Mouse (Mus musculus) layer of hippocampus, postnatal 36 days (tissue): Measurements from ENCODE around the gene Lypla2. TPM values are rescaled to one million over a fixed set of nuclear protein-coding genes. Genes with fewer than 3 reads are reported as not detected.

Experiments used
- DNase-seq, 2 experiments: peaks; one replicate each; pipeline ENCODE4 v3.0.0; 2022
- total RNA-seq, 2 experiments: library from RNA; stranded (reverse); gene quantifications; 2 replicates each; pipeline ENCODE4 v1.2.3; 2021

Lypla2 gene
- total RNA-seq, 2 experiments from 2014 or later, result 93.4 to 106 TPM

DNA sequence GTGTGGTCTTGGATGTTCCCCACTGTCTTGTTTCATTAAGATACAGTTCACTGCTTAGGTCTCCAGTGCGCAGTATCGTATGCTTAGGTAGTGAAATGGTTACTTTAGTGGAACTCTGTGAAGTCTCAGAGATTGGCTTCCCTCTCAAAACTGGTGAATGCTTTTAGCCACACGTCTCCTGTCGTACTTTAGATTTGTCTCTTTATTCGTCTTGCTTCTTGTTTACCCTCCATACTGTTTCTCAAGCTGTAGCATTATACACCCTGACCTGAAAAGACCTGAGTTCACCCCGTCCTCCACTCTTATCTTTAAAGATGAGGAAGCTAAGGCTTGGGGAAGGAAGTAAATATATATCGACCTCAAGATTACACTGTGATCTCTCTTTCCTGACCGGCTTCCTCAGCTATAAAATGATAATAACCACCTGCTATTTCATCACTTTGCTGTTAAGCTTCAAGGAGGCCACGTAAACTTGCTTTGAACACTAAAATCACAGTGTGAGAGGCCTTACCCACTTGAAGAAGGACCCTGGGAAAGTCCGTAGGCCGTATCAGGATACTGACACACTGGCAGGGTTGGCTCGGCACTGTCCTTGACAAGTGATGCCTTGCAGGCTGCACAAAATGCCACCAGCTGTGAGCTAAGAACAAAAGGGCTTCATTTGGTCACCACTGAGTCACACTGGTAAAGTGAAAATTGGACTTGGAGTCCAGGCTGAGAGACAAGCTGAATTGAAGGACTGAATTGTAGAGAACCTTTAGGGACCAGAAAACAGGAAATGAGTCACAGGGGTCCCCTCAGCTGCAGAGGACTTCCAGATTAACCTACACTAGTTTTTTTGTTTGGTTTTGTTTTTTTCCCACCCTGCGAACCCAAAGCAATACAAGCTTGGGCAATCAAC lies 735 bp upstream of the Lypla2 start:
- no peak for DNase-seq

DNA sequence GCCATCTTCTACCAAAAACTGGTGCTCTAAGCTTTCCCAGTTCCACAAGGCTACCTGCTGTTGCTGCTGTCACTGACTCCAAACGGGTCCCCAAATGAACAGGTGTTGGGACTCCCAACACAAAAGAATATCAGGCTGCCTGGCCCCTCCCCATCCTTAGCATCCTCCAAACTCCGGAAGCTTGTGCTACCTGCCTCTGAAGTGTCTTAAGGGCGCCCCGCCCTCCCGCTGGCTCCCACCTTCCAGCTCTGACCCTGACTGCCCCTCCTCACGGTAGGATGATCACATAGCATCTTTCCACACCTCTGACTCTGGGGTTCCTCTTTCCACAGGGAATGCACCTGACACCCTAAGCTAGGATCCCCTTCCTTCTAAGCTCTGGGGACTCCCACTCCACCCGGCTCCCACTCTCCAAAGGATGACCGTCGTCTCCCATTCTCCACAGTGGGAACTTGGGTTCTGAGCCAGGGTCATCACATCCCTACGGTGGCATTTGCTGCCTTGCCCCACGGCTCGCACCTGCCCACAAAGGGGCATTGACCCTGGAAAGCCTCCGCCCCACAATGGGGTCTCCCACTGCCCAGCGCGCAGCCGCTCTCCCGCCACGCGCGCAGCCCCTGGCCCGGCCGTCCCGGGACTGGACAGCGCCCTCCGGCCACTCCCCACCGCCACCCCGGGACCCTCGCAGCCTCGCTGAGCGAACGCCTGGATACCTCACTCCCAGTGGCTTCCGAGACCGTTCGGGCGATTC lies 446 bp downstream of the Lypla2 start:
- no peak for DNase-seq

DNA sequence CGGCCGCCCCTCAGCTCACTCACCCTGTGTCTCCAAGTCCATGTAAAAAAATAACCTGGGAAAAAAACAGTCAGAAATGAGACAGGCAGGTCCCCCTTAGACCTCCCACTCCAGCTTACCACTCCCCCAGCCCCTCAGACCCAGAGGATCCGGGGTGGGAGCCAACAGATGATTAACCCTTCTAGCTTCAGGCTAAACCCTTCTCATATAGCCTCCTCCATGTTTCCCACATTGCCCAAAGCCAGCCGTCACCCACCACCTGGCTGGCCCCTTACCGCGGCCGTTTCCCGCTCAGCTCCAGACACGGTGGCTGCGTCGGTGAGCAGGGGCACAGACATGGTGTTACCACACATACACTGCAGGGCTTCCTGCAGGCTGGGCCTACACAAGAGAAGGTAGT lies 1.8 kb downstream of the Lypla2 start:
- DNase-seq, result no peak

DNA sequence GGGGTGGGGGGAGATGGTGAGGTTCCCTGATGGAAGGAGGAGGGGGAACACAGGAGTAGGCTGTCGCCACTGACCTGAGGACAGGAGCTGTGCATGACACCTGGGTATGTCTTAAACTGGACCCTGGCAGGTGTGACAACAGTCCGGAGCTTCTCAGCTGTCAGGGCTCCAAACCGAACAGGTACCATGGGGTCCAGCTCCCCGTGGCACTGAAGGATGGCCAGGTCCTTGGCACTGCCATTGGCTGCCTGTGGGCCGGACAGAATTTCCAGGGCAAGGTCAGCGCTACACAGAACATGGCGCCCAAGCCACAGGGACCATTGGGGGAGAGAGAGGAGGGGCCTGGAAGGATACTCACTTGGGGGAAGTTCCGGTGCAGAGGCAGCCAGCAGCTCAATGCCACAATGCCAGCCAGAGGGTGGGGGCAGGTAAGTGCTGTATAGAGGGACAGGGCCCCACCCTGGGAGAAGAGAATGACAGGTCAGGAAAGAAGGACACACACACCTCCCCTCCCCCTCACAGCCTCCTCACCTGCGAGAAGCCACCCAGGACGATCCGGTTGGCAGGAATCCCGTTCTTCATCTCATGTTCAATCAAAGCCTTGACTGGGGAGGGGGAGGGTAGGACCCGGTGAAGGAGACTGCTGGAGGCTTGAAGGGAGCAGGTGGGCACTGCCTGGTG lies 3.2 kb downstream of the Lypla2 start:
- no peak for DNase-seq

DNA sequence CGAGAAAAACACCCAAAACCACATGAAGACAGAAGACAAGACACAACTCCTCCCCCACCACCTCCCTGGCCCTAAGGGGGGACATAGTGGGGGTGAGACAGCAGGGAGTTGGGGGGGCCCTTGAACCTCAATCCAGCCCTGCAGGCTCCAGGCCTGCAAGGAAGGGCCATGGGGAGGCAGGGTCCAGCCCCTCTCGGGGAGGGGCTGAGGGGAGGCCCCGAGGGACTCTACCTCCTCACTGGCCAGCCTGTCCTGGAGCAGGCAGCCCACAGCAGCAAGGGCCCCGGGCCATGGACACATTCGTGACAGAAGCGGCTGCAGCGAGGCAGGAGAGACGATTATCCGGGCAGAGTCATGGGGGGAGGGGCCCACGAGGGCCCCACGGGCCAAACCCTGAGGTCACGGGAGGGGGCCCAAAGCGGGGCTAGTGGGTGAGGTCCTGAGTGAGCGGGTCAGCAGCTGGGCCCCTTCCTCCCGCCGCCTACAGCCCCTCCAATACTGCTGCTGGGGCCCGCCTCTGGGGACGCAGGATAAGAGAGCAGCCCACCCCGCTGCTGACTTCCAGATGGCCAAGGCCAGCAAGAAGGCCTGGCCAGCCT lies 4.1 kb downstream of the Lypla2 start:
- no peak for DNase-seq

DNA sequence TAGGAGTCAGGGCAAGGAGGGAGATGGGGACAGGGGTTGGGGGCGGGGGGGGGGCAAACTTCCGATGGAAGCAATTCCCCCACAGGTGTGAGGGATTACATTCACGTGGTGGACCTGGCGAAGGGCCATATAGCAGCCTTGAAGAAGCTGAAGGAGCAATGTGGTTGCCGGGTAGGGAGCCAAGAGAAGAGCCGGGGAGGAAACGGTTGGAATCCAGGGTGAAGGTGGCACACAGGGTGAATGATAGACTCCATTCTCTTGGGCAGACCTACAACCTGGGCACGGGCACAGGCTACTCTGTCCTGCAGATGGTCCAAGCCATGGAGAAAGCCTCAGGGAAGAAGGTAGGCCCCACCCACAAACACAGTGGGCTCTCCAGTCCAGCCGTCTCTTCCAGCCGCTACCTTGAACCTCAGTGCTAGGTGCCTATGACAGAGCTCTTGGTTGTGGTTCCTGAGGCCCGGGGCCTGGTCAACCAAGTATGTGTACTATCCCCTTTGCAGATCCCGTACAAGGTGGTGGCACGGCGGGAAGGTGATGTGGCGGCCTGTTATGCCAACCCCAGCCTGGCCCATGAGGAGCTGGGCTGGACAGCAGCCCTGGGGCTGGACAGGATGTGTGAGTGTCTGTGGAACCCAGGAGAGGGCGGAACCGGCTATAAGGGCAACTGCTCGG lies 5.2 kb downstream of the Lypla2 start:
- no peak for DNase-seq

DNA sequence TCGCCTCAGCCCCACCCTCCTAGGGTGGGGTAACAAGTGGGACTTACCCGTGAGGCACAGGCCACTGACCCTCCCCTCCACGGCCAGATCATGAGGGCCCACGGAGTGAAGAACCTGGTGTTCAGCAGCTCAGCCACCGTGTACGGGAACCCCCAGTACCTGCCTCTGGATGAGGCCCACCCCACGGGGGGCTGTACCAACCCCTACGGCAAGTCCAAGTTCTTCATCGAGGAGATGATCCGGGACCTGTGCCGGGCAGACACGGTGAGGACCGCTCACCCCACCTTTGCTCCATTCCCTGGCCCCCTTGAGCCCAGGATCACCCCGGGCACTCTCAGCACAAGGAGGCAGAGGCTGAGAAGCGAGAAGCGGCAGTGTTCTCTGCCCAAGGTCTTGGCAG lies 6.1 kb downstream of the Lypla2 start:
- DNase-seq, result no peak

DNA sequence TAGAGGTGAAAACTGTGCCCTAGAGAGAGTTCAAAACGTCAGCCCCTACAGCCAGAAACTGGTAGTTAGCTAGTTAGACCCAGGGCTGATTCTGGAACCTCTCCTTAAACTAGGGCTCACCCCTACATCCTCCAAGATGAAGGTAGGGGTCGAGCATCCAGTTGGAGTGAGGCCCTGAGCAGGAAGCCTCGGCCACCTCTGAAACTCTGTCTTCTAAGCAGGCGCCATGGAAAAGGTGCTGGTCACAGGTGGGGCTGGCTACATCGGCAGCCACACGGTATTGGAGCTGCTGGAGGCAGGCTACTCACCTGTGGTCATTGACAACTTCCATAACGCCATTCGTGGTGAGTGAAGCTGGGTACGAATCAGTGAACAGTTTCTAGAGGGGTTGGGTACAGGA lies 7.3 kb downstream of the Lypla2 start:
- DNase-seq, result no peak

DNA sequence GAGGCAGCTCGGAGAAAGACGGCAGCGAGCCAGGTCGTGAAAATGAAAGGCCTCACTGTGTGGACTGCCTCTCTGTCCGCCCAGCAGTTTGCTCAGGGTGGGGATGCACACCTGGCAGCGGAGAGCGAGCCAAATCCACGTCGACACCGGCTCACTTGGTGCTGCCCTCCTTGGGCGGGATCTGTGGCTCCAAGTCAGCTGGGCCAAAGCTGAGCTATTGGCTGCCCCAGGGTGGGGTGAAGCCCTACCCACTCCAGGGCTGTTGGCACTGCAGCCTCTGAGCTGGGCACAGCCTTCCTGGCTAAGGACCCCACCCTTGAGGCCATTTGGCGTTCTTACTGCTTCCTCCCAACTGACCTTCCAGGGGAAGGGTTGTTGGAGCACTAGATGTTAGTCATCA lies 8.0 kb downstream of the Lypla2 start:
- peak in 1 of 2 experiments; percentile 62 for DNase-seq

DNA sequence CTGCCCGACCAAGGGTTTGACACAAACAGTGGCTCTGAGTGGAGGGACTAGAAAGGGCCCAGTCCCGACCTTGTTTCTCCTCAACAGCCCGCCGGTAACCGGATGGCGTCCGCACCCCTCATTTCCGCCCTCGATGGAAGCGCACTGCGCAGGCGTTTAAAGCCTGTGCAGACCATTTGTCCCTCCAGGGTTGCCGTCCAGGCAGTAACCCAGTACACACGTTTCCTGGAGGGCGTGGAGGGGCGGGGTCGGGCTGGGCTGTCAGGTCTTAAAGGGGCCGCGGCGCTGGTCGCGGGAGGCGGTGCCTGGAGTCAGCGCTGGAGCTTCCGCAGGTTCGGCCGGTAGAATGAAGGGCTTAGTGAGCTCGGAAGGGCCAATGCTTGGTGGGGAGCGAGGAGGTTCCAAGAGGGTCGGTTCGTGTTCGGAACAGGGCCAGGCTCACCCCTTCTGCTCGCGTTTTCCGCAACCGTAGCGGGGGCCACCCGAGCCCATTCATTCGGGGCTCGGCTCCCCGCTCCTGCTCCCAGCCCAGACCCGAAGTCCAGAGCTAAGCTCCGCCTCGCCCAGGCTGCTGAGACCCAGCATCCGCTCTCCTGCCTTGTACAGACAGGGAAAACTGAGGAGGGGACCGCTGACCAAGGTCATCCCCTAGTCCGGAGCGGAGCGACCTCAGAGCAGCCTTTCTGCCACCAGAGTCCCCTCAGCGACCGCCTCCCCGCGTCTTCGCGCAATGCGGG lies 8.8 kb downstream of the Lypla2 start, which contains the start of gene Gale:
TSS of gene Gale (plus strand) at position 271 of the 737 bp plus-strand sequence.
- DNase-seq, result peak; percentile 92 to 95

DNA sequence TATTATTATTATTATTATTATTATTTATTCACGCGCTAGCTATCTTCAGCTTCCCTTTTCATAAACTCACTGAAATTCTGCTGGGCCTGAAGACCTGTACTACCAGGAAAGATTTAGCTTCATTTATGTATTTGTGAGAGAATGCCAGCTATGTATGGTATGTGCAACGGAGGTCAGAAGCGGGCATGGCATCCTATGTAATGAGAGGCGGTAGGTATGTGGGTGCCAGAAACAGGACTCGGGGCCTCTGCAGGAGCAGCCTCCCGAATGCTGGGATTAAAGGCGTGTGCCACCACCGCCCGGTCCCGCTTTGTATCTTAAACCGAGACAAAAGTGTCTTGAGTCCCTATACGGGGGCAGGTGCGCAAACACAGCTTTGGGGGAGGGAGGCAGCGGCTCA lies 9.5 kb downstream of the Lypla2 start:
- no peak for DNase-seq

DNA sequence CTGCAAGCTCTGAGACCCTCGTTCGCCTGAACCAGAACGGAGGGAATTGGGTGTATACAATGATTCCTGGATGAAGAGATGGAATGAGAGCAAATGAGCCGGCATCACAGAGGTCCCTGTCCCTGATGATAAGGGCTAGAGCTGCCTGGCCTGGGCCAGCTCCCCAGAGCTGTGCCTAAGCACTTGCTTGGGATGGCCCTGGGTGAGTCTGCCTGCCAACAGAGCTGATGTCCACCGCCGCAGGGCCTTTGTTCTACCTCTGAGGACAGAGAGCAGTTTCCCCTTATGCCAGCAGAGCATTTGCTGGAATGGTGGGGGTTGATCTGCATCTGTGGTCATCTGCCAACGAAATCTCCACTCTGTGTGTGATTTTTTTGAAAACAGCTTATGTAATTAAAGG lies 10.2 kb downstream of the Lypla2 start:
- no peak for DNase-seq

DNA sequence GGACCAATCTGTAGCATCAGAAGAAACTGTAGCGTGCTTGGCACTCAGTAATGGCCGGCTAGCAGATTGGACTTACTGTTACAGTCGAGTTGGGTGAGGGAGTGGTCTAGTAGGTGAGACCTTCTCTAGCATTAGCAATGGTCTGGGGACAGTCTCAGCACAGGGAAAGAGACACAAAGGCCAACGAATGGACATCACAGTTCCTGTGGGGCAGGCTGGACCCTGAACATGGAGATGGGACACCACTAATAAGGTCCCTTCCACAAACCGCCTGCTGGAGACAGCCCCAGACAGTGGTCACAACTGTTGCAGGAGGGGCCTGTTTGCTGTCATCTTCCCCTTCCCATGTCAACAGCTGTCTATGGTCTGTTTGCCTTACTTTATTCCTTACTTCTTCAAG lies 10.7 kb downstream of the Lypla2 start:
- DNase-seq, result no peak

DNA sequence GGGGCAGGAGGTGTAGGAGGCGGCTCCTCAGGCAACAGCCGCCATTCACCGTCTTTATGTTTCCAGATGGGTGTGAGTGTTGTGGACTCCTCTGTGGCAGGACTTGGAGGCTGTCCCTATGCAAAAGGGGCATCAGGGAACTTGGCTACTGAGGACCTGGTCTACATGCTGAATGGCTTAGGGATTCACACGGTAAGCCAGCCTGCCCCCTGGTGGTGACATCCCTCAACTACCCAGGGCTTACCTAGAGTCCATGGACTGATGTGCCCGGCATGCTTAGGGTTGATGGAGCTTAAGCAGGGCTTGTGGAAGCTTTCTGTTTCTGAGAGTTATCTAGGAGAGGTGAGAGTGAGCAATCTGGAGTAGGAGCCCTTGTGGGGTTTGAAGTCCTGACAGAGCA lies 11.7 kb downstream of the Lypla2 start:
- DNase-seq, result peak; percentile 62 to 67

DNA sequence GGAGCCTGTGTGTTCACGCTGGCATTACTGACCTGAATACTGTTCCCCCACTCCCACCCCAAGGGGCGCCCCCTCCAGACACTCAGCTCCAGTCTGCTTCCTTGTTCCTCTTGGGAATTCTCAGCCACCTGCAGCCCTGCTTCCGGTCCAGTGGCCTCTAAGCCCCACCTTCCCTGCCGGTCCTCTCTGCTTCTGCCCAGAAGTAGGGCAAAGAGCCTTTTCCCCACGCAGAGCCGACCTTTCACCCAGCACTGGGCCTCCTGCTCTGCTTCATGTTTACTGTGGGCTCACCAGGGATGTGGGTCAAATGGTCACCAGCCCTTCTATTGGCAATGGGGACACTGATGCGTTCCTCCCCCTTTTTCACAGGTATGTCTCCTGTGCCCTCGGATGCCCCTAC lies 14.1 kb downstream of the Lypla2 start:
- DNase-seq, result no peak

DNA sequence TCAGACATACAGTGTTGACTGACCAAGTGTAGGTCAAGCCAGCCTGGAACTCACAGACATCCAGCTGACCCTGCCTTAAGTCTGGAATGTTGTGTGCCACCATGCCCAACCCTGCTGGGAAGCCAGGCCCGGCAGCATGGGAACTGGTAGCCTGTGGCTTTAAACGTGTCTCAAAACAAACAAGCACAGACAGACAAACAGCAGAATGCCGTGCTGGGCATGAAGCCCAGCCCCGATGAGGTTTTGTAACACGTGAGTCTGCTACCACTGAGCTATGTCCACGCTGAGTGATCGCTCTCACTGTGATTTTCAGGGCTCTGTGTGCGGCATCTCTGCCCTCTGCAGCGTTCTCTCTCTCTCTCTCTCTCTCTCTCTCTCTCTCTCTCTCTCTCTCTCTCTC lies 16.5 kb downstream of the Lypla2 start:
- no peak for DNase-seq

DNA sequence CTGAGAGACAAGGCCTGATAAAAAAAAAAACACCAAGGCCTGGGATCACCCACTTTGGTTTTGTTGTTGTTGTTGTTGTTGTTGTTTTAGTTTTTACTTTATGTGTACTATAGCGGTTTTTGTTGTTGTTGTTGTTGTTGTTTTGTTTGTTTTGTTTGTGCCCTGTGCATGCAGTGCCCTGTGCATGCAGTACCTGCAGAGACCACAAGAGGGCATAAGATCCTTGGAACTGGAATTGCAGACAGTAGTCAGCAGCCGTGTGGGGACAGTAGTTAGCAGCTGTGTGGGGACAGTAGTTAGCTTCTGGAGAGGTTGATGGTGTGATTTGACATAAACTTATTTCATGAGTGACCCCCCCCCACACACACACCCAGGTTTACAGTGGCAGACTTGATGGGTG lies 18.2 kb downstream of the Lypla2 start:
- DNase-seq, result peak in 1 of 2 experiments; percentile 66

DNA sequence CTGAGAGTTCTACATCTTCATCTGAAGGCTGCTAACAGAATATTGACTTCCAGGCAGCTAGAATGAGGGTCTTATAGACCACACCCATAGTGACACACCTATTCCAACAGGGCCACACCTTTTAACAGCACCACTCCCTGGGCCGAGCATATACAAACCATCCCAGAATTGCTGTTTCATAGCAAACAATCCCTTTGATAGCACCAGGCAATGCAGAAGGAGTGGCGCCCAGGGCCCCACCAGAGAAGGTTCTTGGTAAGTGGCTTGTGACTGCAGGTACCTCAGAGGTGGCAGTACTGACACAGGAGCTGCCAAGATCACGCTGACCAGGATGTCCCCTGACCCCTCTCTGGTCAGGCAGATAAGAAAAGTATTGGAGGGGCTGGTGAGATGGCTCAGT lies 19.2 kb downstream of the Lypla2 start:
- no peak for DNase-seq

DNA sequence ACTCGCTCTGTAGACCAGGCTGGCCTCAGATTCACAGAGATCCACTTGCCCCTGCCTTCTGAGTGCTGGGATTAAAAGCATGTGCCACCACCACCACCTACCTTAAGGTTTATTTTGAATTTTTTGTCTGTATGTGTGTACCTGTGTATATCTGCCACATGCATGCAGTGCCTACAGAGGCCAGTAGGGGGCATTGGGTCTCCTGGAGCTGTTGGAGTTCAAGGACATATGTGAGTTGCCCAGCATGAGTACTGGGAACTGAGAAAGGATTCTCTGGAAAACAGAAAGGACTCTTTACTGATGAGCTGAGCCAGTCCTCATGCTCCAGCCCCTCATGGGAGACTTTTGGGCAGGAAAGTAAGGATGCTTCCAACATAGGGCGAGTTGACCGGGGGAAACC lies 20.9 kb downstream of the Lypla2 start:
- no peak for DNase-seq

DNA sequence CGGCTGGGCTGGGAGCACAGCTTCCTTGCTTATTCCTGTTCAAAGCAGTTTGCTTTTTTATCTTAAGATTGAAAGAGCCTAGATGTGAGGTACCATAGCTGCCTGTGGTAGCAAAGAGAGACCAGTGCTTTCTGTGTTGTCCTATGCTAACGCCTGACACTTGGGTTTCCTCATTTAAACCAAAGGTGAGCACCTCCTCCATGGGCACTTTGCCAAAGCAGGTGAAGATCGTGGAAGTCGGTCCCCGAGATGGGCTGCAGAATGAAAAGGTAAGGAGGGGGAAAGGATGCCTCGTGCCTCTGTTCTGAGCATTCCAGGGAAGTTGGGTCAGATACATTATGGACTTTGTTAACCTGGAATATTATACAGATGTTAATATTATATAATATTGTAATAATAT lies 22.1 kb downstream of the Lypla2 start:
- no peak for DNase-seq

DNA sequence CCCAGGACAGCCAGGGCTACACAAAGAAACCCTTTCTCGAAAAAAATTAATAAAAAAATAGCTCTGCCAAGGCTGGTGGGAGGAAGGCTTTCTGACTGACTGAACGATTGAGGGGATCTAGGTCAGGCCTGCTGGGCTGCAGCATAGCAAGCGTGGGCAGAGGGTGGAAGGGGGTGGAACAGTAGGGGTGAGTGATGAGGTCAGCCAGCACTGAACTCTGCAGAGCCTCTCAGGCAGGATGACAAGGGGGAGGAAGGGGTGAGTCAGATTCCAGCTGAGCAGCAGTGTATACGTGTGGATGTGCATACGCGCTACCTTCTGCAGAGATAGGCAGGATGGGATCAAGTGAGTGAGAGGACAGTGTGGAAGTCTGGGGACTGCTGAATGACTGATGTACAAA lies 22.5 kb downstream of the Lypla2 start:
- DNase-seq, result no peak
